Mouse (Mus musculus): ENCODE measurements around the gene Ide. TPM values are rescaled to one million over a fixed set of nuclear protein-coding genes. Genes with fewer than 3 reads are reported as not detected.
"Not testable (repeated sequence)": the region's sequence is repeated elsewhere in the genome, so short reads cannot be mapped to it uniquely, and the experiment has no call there.

The Ide gene
- polyA plus RNA-seq, 2 experiments: 10.6 to 31.3 TPM

GRCm38 (mm10) chr19:37237306-37237705, 100.3 kb downstream of the Ide start:
- Histone ChIP-seq H3K9ac (replicated peaks) (peak overlapping the region; percentile 85), H3K27me3 (ENCODE audit: control insufficient read depth, insufficient read depth, low read length) (peaks cover 5% of the 10 kb centered on the region; the same call in 1 of the 2 replicates), H3K27ac (peak overlapping the region; percentile 99), H3K4me1 (replicated peaks; ENCODE audit: control insufficient read depth in 2 of 2, insufficient read depth in 2 of 2, low read length in 1 of 2) (peaks cover 55 to 63% of the 10 kb centered on the region in 2 experiments), H3K36me3 (replicated peaks; ENCODE audit: control insufficient read depth, insufficient read depth, low read depth) (no peaks in the 10 kb centered on the region), H3K4me2 (ENCODE audit: low read depth) (peak overlapping the region; percentile 87), H3K4me3 (ENCODE audit: insufficient read depth in 1 of 2, low read depth in 2 of 2, low read length in 2 of 2) (peak overlapping the region; percentile 47 to 57), H3K9me3 (ENCODE audit: control insufficient read depth, low read length) (no peaks in the 10 kb centered on the region)
- TF ChIP-seq CTCF (IDR thresholded peaks at IDR 0.05; ENCODE audit: low read depth) (no peak), EP300 (IDR thresholded peaks at IDR 0.05; ENCODE audit: low read depth) (peak; percentile 62)
- DNase-seq (ENCODE audit: low read depth in 3 of 3, low spot score in 3 of 3) (peak; percentile 61 to 80 (median 68)), ATAC-seq (ENCODE audit: insufficient read depth) (peak; percentile 48)
- 13% methylated on average over 5 of the region's 5 CpGs for WGBS (ENCODE audit: insufficient replicate concordance)

GRCm38 (mm10) chr19:37235818-37236217, 101.8 kb downstream of the Ide start:
- H3K9ac ChIP-seq (replicated peaks): peak overlapping the region; percentile 51
- WGBS (ENCODE audit: insufficient replicate concordance): 67% methylated on average over 8 of the region's 8 CpGs
- no peak overlapping the region for H3K4me3 ChIP-seq (ENCODE audit: insufficient read depth in 1 of 2, low read depth in 2 of 2, low read length in 2 of 2)
- H3K4me2 ChIP-seq (ENCODE audit: low read depth): peak overlapping the region; percentile 87
- H3K36me3 ChIP-seq (replicated peaks; ENCODE audit: control insufficient read depth, insufficient read depth, low read depth): no peaks in the 10 kb centered on the region
- H3K27me3 ChIP-seq (ENCODE audit: control insufficient read depth, insufficient read depth, low read length): peaks cover 5% of the 10 kb centered on the region; the same call in 1 of the 2 replicates
- no peak for TF ChIP-seq EP300 (IDR thresholded peaks at IDR 0.05; ENCODE audit: low read depth)
- no peak for TF ChIP-seq CTCF (IDR thresholded peaks at IDR 0.05; ENCODE audit: low read depth)
- ATAC-seq (ENCODE audit: insufficient read depth): no peak
- peaks cover 68 to 70% of the 10 kb centered on the region in 2 experiments for H3K4me1 ChIP-seq (replicated peaks; ENCODE audit: control insufficient read depth in 2 of 2, insufficient read depth in 2 of 2, low read length in 1 of 2)
- no peaks in the 10 kb centered on the region for H3K9me3 ChIP-seq (ENCODE audit: control insufficient read depth, low read length)
- peak overlapping the region; percentile 99 for H3K27ac ChIP-seq
- DNase-seq (ENCODE audit: low read depth in 3 of 3, low spot score in 3 of 3): no peak

- no peak for DNase-seq (ENCODE audit: low read depth in 3 of 3, low spot score in 3 of 3)
- TF ChIP-seq EP300 (IDR thresholded peaks at IDR 0.05; ENCODE audit: low read depth) (no peak), CTCF (IDR thresholded peaks at IDR 0.05; ENCODE audit: low read depth) (peak; percentile 65)
- WGBS (ENCODE audit: insufficient replicate concordance): 6% methylated on average over 63 of the region's 63 CpGs
- H3K4me2 ChIP-seq (ENCODE audit: low read depth): peak overlapping the region; percentile 87
- peak overlapping the region; percentile 78 for H3K9ac ChIP-seq (replicated peaks)
- peaks cover 5% of the 10 kb centered on the region; the same call in 1 of the 2 replicates for H3K27me3 ChIP-seq (ENCODE audit: control insufficient read depth, insufficient read depth, low read length)
- H3K4me1 ChIP-seq (replicated peaks; ENCODE audit: control insufficient read depth in 2 of 2, insufficient read depth in 2 of 2, low read length in 1 of 2): peaks cover 56 to 60% of the 10 kb centered on the region in 2 experiments
- H3K9me3 ChIP-seq (ENCODE audit: control insufficient read depth, low read length): no peaks in the 10 kb centered on the region
- H3K36me3 ChIP-seq (replicated peaks; ENCODE audit: control insufficient read depth, insufficient read depth, low read depth): no peaks in the 10 kb centered on the region
- peak overlapping the region; percentile 69 to 72 for H3K4me3 ChIP-seq (ENCODE audit: insufficient read depth in 1 of 2, low read depth in 2 of 2, low read length in 2 of 2)
- ATAC-seq (ENCODE audit: insufficient read depth): peak; percentile 22
- H3K27ac ChIP-seq: peak overlapping the region; percentile 73
Observed at GRCm38 (mm10) chr19:37233561-37234539, 103.8 kb downstream of the Ide start.

GRCm38 (mm10) chr19:37232598-37232997, 105.1 kb downstream of the Ide start:
- Histone ChIP-seq H3K9ac (replicated peaks) (peak overlapping the region; percentile 64), H3K4me2 (ENCODE audit: low read depth) (peak overlapping the region; percentile 87), H3K4me3 (ENCODE audit: insufficient read depth in 1 of 2, low read depth in 2 of 2, low read length in 2 of 2) (peak overlapping the region in 1 of 2 experiments; percentile 72; a peak in 3 of 4 replicates), H3K27ac (peak overlapping the region; percentile 94), H3K4me1 (replicated peaks; ENCODE audit: control insufficient read depth in 2 of 2, insufficient read depth in 2 of 2, low read length in 1 of 2) (peaks cover 47 to 55% of the 10 kb centered on the region in 2 experiments)
- TF ChIP-seq EP300 (IDR thresholded peaks at IDR 0.05; ENCODE audit: low read depth): peak; percentile 92
- 25% methylated on average over 9 of the region's 9 CpGs for WGBS (ENCODE audit: insufficient replicate concordance)
- DNase-seq (ENCODE audit: low read depth in 3 of 3, low spot score in 3 of 3) (peak; percentile 75 to 84 (median 84)), ATAC-seq (ENCODE audit: insufficient read depth) (peak; percentile 64)
- H3K27me3 ChIP-seq (ENCODE audit: control insufficient read depth, insufficient read depth, low read length); H3K9me3 ChIP-seq (ENCODE audit: control insufficient read depth, low read length); H3K36me3 ChIP-seq (replicated peaks; ENCODE audit: control insufficient read depth, insufficient read depth, low read depth): not testable (repeated sequence)

Data from liver, embryonic 14.5 days (tissue).